Mouse (Mus musculus): Measurements from ENCODE around the gene Baz1a. TPM values are rescaled to one million over a fixed set of nuclear protein-coding genes. Genes with fewer than 3 reads are reported as not detected.
"Not testable (repeated sequence)": the region's sequence is repeated elsewhere in the genome, so short reads cannot be mapped to it uniquely, and the experiment has no call there.

Baz1a gene
- polyA plus RNA-seq, 1 experiment from 2014 or later, result 19.8 TPM

- not testable (repeated sequence) for ATAC-seq (ENCODE audit: insufficient number of reproducible peaks, insufficient read depth, low FRiP score, low read depth)
These were observed 71.5 kb downstream of the Baz1a start for GRCm38 (mm10) chr12:54942586-54943157.

GRCm38 (mm10) chr12:54937581-54938343, 76.4 kb downstream of the Baz1a start:
- H3K9me3 ChIP-seq (ENCODE audit: control insufficient read depth, low read depth, low read length); H3K4me3 ChIP-seq (ENCODE audit: low read depth, low read length); H3K36me3 ChIP-seq (ENCODE audit: control insufficient read depth, insufficient read depth, low read length); H3K27me3 ChIP-seq (ENCODE audit: control insufficient read depth, insufficient read depth, low read length); H3K27ac ChIP-seq (ENCODE audit: low read length); H3K4me1 ChIP-seq (ENCODE audit: control insufficient read depth, insufficient read depth, low read length); H3K4me2 ChIP-seq (replicated peaks; ENCODE audit: low read depth, low read length); H3K9ac ChIP-seq (replicated peaks; ENCODE audit: low read depth, low read length); ATAC-seq (ENCODE audit: insufficient number of reproducible peaks, insufficient read depth, low FRiP score, low read depth): not testable (repeated sequence)
- 88% methylated on average over 5 of the region's 5 CpGs for WGBS

More at GRCm38 (mm10) chr12:54942586-54943157, 71.5 kb downstream of the Baz1a start:
- 92% methylated on average over 6 of the region's 6 CpGs for WGBS
- H3K27me3 ChIP-seq (ENCODE audit: control insufficient read depth, insufficient read depth, low read length); H3K9me3 ChIP-seq (ENCODE audit: control insufficient read depth, low read depth, low read length); H3K4me3 ChIP-seq (ENCODE audit: low read depth, low read length); H3K4me1 ChIP-seq (ENCODE audit: control insufficient read depth, insufficient read depth, low read length); H3K36me3 ChIP-seq (ENCODE audit: control insufficient read depth, insufficient read depth, low read length); H3K9ac ChIP-seq (replicated peaks; ENCODE audit: low read depth, low read length); H3K4me2 ChIP-seq (replicated peaks; ENCODE audit: low read depth, low read length); H3K27ac ChIP-seq (ENCODE audit: low read length): not testable (repeated sequence)

GRCm38 (mm10) chr12:54910387-54910786, 103.8 kb downstream of the Baz1a start:
- H3K4me3 ChIP-seq (ENCODE audit: low read depth, low read length), result no peak overlapping the region
- no peak overlapping the region for H3K4me2 ChIP-seq (replicated peaks; ENCODE audit: low read depth, low read length)
- H3K4me1 ChIP-seq (ENCODE audit: control insufficient read depth, insufficient read depth, low read length), result no peaks in the 10 kb centered on the region
- H3K9me3 ChIP-seq (ENCODE audit: control insufficient read depth, low read depth, low read length), result no peaks in the 10 kb centered on the region
- H3K9ac ChIP-seq (replicated peaks; ENCODE audit: low read depth, low read length), result no peak overlapping the region
- no peaks in the 10 kb centered on the region for H3K27me3 ChIP-seq (ENCODE audit: control insufficient read depth, insufficient read depth, low read length)
- H3K27ac ChIP-seq (ENCODE audit: low read length), result no peak overlapping the region
- peaks cover 16% of the 10 kb centered on the region; the same call in 1 of the 2 replicates for H3K36me3 ChIP-seq (ENCODE audit: control insufficient read depth, insufficient read depth, low read length)
- no peak for ATAC-seq (ENCODE audit: insufficient number of reproducible peaks, insufficient read depth, low FRiP score, low read depth)
- 79% methylated on average over 3 of the region's 3 CpGs for WGBS

GRCm38 (mm10) chr12:54892559-54892958, 121.6 kb downstream of the Baz1a start:
- not testable (repeated sequence) for H3K27ac ChIP-seq (ENCODE audit: low read length); H3K27me3 ChIP-seq (ENCODE audit: control insufficient read depth, insufficient read depth, low read length); H3K4me2 ChIP-seq (replicated peaks; ENCODE audit: low read depth, low read length); H3K36me3 ChIP-seq (ENCODE audit: control insufficient read depth, insufficient read depth, low read length); ATAC-seq (ENCODE audit: insufficient number of reproducible peaks, insufficient read depth, low FRiP score, low read depth); H3K9ac ChIP-seq (replicated peaks; ENCODE audit: low read depth, low read length); H3K4me1 ChIP-seq (ENCODE audit: control insufficient read depth, insufficient read depth, low read length); H3K9me3 ChIP-seq (ENCODE audit: control insufficient read depth, low read depth, low read length); H3K4me3 ChIP-seq (ENCODE audit: low read depth, low read length)
- WGBS, result 33% methylated on average over 1 of the region's 2 CpGs

- Histone ChIP-seq H3K27me3 (ENCODE audit: control insufficient read depth, insufficient read depth, low read length) (no peaks in the 10 kb centered on the region), H3K9me3 (ENCODE audit: control insufficient read depth, low read depth, low read length) (no peaks in the 10 kb centered on the region), H3K4me1 (ENCODE audit: control insufficient read depth, insufficient read depth, low read length) (no peaks in the 10 kb centered on the region), H3K36me3 (ENCODE audit: control insufficient read depth, insufficient read depth, low read length) (no peaks in the 10 kb centered on the region), H3K9ac (replicated peaks; ENCODE audit: low read depth, low read length) (no peak overlapping the region), H3K4me3 (ENCODE audit: low read depth, low read length) (no peak overlapping the region), H3K4me2 (replicated peaks; ENCODE audit: low read depth, low read length) (no peak overlapping the region), H3K27ac (ENCODE audit: low read length) (no peak overlapping the region)
- 98% methylated on average over 2 of the region's 2 CpGs for WGBS
- no peak for ATAC-seq (ENCODE audit: insufficient number of reproducible peaks, insufficient read depth, low FRiP score, low read depth)
These were observed 123.7 kb downstream of the Baz1a start for GRCm38 (mm10) chr12:54890426-54890825.

- no peaks in the 10 kb centered on the region for H3K4me1 ChIP-seq (ENCODE audit: control insufficient read depth, insufficient read depth, low read length)
- no peaks in the 10 kb centered on the region for H3K27me3 ChIP-seq (ENCODE audit: control insufficient read depth, insufficient read depth, low read length)
- WGBS, result 77% methylated on average over 4 of the region's 4 CpGs
- H3K27ac ChIP-seq (ENCODE audit: low read length), result no peak overlapping the region
- H3K9ac ChIP-seq (replicated peaks; ENCODE audit: low read depth, low read length), result no peak overlapping the region
- no peaks in the 10 kb centered on the region for H3K9me3 ChIP-seq (ENCODE audit: control insufficient read depth, low read depth, low read length)
- H3K36me3 ChIP-seq (ENCODE audit: control insufficient read depth, insufficient read depth, low read length), result no peaks in the 10 kb centered on the region
- ATAC-seq (ENCODE audit: insufficient number of reproducible peaks, insufficient read depth, low FRiP score, low read depth), result no peak
- H3K4me2 ChIP-seq (replicated peaks; ENCODE audit: low read depth, low read length), result no peak overlapping the region
- no peak overlapping the region for H3K4me3 ChIP-seq (ENCODE audit: low read depth, low read length)
These were observed 126.5 kb downstream of the Baz1a start for GRCm38 (mm10) chr12:54887580-54888127.

GRCm38 (mm10) chr12:54879630-54880029, 134.5 kb downstream of the Baz1a start:
- no peak overlapping the region for H3K27ac ChIP-seq (ENCODE audit: low read length)
- 9% methylated on average over 6 of the region's 6 CpGs for WGBS
- H3K9ac ChIP-seq (replicated peaks; ENCODE audit: low read depth, low read length), result no peak overlapping the region
- no peaks in the 10 kb centered on the region for H3K27me3 ChIP-seq (ENCODE audit: control insufficient read depth, insufficient read depth, low read length)
- ATAC-seq (ENCODE audit: insufficient number of reproducible peaks, insufficient read depth, low FRiP score, low read depth), result no peak
- no peaks in the 10 kb centered on the region for H3K9me3 ChIP-seq (ENCODE audit: control insufficient read depth, low read depth, low read length)
- H3K4me3 ChIP-seq (ENCODE audit: low read depth, low read length), result no peak overlapping the region
- H3K4me1 ChIP-seq (ENCODE audit: control insufficient read depth, insufficient read depth, low read length), result no peaks in the 10 kb centered on the region
- no peak overlapping the region for H3K4me2 ChIP-seq (replicated peaks; ENCODE audit: low read depth, low read length)
- H3K36me3 ChIP-seq (ENCODE audit: control insufficient read depth, insufficient read depth, low read length), result no peaks in the 10 kb centered on the region

GRCm38 (mm10) chr12:54879211-54879610, 134.9 kb downstream of the Baz1a start:
- WGBS, result 82% methylated on average over 5 of the region's 5 CpGs
- Histone ChIP-seq H3K9me3 (ENCODE audit: control insufficient read depth, low read depth, low read length) (no peaks in the 10 kb centered on the region), H3K4me1 (ENCODE audit: control insufficient read depth, insufficient read depth, low read length) (no peaks in the 10 kb centered on the region), H3K4me2 (replicated peaks; ENCODE audit: low read depth, low read length) (no peak overlapping the region), H3K4me3 (ENCODE audit: low read depth, low read length) (no peak overlapping the region), H3K27me3 (ENCODE audit: control insufficient read depth, insufficient read depth, low read length) (no peaks in the 10 kb centered on the region), H3K9ac (replicated peaks; ENCODE audit: low read depth, low read length) (no peak overlapping the region), H3K36me3 (ENCODE audit: control insufficient read depth, insufficient read depth, low read length) (no peaks in the 10 kb centered on the region), H3K27ac (ENCODE audit: low read length) (no peak overlapping the region)
- no peak for ATAC-seq (ENCODE audit: insufficient number of reproducible peaks, insufficient read depth, low FRiP score, low read depth)

Data from stomach, embryonic 14.5 days (tissue).